Mouse (Mus musculus): ENCODE measurements around the gene Brf1. TPM values are rescaled to one million over a fixed set of nuclear protein-coding genes. Genes with fewer than 3 reads are reported as not detected.

Gene Brf1
- polyA plus RNA-seq, 1 experiment = 67.1 TPM

DNA sequence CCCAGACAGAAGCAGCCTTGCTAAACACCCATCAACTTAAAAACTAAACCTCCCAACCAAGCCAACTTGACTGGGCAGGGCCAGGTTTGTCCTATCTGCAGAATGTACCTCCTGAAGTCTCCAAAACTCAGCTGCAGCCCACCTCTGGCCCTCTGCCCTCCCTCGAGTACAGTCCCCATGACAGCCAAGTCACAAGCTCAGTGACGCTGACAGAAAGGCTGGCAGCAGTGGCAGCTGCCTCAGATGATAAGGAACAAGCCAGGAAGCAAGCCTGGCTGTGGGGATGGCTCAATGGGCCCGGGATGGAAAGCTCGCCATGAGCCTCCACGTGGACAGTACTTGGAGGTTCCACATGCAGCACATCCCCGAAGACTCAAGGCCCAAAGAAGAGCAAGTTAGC lies 30.9 kb downstream of the Brf1 start:
- no peak for TF ChIP-seq CTCF (IDR thresholded peaks at IDR 0.05; ENCODE audit: borderline replicate concordance, extremely low read depth, insufficient read depth, insufficient read length)
- no peak for TF ChIP-seq POLR2A (IDR thresholded peaks at IDR 0.05; ENCODE audit: borderline replicate concordance, extremely low read depth, insufficient read depth, insufficient read length, poor library complexity, severe bottlenecking)
- DNase-seq (ENCODE audit: low read depth) = no peak

DNA sequence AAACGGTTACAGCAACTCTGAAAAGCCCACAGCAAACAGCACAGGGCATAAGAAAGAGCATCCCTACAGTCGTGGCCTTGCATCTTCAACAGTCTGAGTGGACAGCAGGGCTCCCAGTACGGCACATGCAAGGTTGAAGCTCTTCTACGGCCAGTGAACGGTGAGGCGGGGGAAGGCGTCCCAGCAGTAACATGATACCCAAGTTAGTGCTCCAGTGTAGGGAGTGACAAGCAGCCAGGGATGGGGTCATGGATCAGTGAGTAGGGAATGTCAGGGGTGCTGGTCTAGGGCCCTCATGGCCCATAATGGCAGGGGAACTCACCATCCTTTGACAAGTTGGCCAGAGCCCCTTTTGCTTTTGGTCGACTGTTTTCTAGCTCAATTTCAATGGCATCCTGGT lies 31.6 kb downstream of the Brf1 start:
- TF ChIP-seq CTCF (IDR thresholded peaks at IDR 0.05; ENCODE audit: borderline replicate concordance, extremely low read depth, insufficient read depth, insufficient read length) (no peak), POLR2A (IDR thresholded peaks at IDR 0.05; ENCODE audit: borderline replicate concordance, extremely low read depth, insufficient read depth, insufficient read length, poor library complexity, severe bottlenecking) (no peak)
- DNase-seq (ENCODE audit: low read depth) = no peak

DNA sequence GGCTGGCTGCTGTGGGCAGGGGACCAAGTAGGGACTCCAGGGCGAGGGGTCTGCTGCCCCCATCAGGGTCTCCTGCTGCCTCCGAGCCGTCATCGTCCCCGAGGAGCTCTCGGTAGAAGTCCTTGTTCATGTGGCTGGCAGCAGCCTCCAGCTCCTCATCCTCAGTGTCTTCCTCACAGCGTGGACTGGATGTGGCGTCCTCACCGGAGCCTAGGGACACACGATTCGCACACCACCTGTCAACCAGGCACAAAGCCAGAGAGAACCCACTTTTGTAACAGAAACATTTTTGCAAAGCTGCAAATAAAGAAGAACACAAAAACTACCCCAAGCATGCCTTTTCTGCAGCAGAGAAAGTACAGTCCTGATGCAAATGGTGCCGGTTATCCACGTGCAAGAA lies 34.7 kb downstream of the Brf1 start:
- TF ChIP-seq CTCF (IDR thresholded peaks at IDR 0.05; ENCODE audit: borderline replicate concordance, extremely low read depth, insufficient read depth, insufficient read length) (no peak), POLR2A (IDR thresholded peaks at IDR 0.05; ENCODE audit: borderline replicate concordance, extremely low read depth, insufficient read depth, insufficient read length, poor library complexity, severe bottlenecking) (no peak)
- no peak for DNase-seq (ENCODE audit: low read depth)

DNA sequence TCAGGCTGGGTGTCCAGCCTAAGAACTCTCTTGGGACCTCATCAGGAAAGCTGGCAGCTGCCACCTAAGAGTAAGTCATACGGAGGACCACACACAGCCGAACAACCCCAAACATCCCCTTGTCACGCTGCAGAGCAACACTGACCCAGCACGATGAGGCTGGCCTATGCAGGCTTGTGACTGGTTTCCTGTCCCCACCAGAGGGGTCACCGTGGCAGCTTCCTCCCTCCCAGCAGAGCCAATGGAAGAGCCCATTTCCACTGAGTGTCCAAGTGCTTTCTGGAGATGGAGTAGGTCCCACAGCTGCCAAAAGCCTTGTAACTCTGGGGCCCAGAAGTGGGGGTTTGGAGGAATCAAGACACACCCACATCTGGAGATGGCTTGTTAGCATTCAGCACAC lies 38.6 kb downstream of the Brf1 start:
- no peak for DNase-seq (ENCODE audit: low read depth)
- TF ChIP-seq CTCF (IDR thresholded peaks at IDR 0.05; ENCODE audit: borderline replicate concordance, extremely low read depth, insufficient read depth, insufficient read length) (no peak), POLR2A (IDR thresholded peaks at IDR 0.05; ENCODE audit: borderline replicate concordance, extremely low read depth, insufficient read depth, insufficient read length, poor library complexity, severe bottlenecking) (no peak)

DNA sequence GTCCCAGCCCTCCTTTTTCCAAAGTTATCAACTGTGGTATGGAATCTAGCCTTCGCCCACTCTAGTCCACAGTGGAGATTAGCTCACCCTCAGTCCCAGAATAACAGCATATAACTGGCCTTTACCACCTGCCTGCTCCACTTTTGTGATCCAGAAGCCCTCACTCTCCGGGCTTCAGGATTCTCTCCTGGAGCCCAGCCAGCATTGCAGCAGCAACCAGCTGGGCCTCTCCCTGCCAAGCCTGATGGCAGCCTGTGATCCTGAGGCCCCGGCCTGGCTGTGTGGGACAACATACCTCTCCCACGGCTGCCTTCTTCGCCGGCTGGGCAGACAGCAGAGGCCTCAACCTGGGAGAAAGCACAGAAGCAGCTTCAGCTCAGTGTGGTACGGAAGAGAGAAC lies 39.1 kb downstream of the Brf1 start:
- TF ChIP-seq CTCF (IDR thresholded peaks at IDR 0.05; ENCODE audit: borderline replicate concordance, extremely low read depth, insufficient read depth, insufficient read length) (no peak), POLR2A (IDR thresholded peaks at IDR 0.05; ENCODE audit: borderline replicate concordance, extremely low read depth, insufficient read depth, insufficient read length, poor library complexity, severe bottlenecking) (no peak)
- no peak for DNase-seq (ENCODE audit: low read depth)

DNA sequence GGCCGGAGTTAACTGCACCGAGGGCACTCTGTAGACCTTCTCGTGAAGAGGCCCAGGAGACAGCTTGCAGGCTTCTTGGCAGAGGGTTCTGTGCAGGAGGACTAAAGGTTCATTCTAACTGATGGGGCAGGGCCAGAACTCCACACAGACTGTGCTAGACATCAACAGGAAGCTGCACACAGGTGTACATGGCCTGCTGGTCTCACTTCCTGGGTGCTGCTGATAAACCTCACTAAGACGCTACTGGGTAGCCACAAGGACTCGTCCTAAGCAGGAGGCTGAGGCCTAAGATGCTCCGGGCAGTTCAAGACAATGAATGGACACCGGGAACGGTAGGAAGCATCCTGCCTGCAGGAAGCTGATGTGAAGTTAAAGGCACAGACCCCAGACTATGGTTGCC lies 41.1 kb downstream of the Brf1 start:
- no peak for DNase-seq (ENCODE audit: low read depth)
- TF ChIP-seq CTCF (IDR thresholded peaks at IDR 0.05; ENCODE audit: borderline replicate concordance, extremely low read depth, insufficient read depth, insufficient read length) (no peak), POLR2A (IDR thresholded peaks at IDR 0.05; ENCODE audit: borderline replicate concordance, extremely low read depth, insufficient read depth, insufficient read length, poor library complexity, severe bottlenecking) (no peak)

DNA sequence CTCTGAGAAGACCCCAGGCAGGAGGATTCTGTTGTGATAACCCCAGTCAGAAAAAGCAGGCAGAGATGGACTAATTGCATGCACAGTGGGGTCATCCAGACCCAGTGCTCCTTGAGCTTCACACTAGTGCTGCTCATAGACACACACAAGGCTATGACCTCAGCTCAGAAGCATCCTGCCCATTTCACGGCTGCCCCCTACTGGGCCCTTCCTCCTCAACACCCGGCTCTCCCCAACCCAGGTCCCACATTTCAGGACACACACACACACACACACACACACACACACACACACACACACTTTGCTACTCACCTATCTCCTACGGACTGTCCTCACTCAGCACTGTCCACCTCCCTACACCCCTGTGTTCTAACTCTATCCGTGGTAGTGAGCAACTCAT lies 42.2 kb downstream of the Brf1 start:
- TF ChIP-seq CTCF (IDR thresholded peaks at IDR 0.05; ENCODE audit: borderline replicate concordance, extremely low read depth, insufficient read depth, insufficient read length) = peak; percentile 51; the same call in 1 of the 2 replicates
- TF ChIP-seq POLR2A (IDR thresholded peaks at IDR 0.05; ENCODE audit: borderline replicate concordance, extremely low read depth, insufficient read depth, insufficient read length, poor library complexity, severe bottlenecking) = no peak
- no peak for DNase-seq (ENCODE audit: low read depth)

DNA sequence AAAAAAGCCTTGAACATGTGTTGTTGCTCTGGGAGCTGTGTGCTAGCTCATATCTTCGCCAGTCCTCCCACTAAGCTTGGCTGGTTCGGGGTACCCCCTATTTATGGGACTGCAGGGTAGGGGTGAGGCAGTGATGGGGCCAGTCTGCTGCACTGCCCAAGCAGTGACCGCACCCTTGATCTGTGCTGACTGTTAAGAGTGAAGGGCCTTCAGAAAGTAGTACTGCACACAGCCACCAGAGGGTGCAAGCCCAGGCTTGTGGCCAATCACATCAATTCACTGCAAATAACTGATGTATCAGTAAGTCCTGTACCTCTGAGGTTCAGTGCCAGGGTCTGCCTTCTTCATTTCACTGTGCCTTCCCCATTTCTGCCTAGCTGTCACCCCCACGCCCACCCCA lies 44.7 kb downstream of the Brf1 start:
- peak; percentile 83 for TF ChIP-seq CTCF (IDR thresholded peaks at IDR 0.05; ENCODE audit: borderline replicate concordance, extremely low read depth, insufficient read depth, insufficient read length)
- no peak for TF ChIP-seq POLR2A (IDR thresholded peaks at IDR 0.05; ENCODE audit: borderline replicate concordance, extremely low read depth, insufficient read depth, insufficient read length, poor library complexity, severe bottlenecking)
- DNase-seq (ENCODE audit: low read depth) = peak; percentile 70

DNA sequence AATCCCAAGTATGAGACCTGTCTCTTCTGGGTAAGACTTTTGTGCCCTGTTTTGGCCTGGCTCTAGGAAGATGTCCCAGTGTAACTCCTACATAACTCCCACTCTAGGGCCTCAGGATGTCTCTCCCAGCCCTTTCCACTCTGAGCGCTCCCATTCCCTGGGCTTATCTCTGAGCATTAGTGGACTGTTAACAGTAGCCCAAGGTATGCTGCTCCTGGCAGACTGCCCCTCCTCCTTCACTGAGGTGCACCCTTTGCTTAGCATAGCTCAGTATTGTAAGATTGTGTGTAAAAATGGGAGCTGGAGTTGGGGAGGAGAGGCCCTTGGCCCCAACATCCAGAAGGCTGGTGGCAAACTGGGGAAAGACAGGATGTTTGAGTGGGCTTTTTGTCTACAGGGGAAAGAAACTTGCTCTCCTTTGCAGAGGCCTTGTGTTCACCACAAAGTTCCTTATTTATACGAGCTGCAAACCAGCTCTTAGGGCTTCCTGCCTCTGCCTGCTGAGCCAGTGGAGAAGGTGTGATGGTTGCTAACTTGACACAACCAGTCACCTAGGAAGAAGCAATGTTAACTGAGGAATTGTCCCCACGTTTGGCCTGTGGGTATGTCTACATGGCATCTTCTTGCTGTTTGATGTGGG lies 47.5 kb downstream of the Brf1 start:
- no peak for DNase-seq (ENCODE audit: low read depth)
- no peak for TF ChIP-seq POLR2A (IDR thresholded peaks at IDR 0.05; ENCODE audit: borderline replicate concordance, extremely low read depth, insufficient read depth, insufficient read length, poor library complexity, severe bottlenecking)
- no peak for TF ChIP-seq CTCF (IDR thresholded peaks at IDR 0.05; ENCODE audit: borderline replicate concordance, extremely low read depth, insufficient read depth, insufficient read length)

DNA sequence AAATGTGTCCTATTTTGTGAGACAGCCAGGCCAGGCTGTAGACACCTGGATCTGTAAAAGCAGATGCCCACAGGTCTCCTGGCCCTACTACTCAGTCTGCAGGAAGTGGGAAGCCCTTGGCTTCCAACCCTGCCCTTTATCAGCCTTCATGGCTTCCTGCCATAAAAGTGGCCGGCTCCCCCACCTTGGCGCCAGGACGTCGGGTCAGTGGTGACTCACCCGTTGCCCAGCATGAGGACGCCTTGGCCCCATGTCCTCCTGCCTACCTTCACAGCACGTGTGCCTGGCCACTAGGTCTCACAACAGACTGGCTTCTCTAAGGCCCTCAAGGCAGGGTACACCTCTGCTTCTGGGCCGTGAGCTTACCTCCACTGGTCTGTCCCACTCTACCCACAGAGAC lies 48.1 kb downstream of the Brf1 start:
- no peak for TF ChIP-seq POLR2A (IDR thresholded peaks at IDR 0.05; ENCODE audit: borderline replicate concordance, extremely low read depth, insufficient read depth, insufficient read length, poor library complexity, severe bottlenecking)
- TF ChIP-seq CTCF (IDR thresholded peaks at IDR 0.05; ENCODE audit: borderline replicate concordance, extremely low read depth, insufficient read depth, insufficient read length) = no peak
- DNase-seq (ENCODE audit: low read depth) = no peak

DNA sequence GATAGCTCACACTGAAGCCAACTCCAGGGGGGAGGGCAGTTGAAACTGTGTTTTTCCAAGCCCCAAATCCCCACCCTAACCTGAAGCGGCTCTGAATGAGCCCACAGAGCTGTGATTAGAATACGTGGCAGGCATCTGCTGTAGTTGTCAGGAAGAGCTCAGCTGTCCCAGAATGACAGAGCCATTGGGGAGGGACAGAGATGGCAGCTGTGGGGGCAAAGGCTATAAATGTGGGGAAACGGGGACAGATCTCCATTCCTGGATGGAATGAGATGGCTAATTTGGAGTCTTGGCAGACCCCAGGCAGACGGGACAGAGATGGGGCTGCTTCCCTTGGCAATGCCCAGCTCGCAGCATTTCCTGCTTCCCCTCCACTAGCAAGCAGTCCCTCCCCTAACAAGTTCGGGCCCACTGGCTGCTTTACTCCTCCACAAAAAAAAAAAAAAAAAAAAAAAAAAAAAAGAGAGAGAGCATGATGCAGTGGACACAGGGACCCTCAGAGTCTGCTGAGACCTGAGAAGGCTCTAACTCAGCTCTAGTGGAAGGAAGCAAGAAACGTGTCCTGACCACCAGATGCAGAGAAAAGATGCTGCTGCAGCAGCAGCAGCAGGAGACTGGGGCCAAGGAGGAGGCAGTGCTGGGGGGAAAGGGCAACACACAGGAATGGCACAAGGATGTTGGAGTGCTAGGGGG lies 49.2 kb downstream of the Brf1 start:
- no peak for DNase-seq (ENCODE audit: low read depth)
- no peak for TF ChIP-seq POLR2A (IDR thresholded peaks at IDR 0.05; ENCODE audit: borderline replicate concordance, extremely low read depth, insufficient read depth, insufficient read length, poor library complexity, severe bottlenecking)
- no peak for TF ChIP-seq CTCF (IDR thresholded peaks at IDR 0.05; ENCODE audit: borderline replicate concordance, extremely low read depth, insufficient read depth, insufficient read length)

DNA sequence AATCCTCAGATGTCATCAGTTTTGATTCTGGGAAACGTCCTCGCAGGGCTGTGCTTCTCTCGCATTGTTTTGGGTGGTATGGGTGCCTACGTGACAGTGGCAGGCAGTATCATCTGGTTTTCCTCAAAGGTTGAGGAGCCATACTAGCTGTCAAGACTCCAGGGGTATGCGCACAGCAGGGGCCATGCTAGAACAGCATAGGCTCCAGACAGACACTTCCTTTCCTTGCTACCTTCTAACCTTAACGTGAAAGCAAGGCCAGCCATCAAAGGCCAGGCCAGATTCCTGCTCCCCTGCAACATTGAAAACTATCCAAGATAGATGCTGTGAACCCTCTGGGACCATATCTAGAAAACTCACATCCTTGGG lies 49.8 kb downstream of the Brf1 start:
- TF ChIP-seq CTCF (IDR thresholded peaks at IDR 0.05; ENCODE audit: borderline replicate concordance, extremely low read depth, insufficient read depth, insufficient read length) (no peak), POLR2A (IDR thresholded peaks at IDR 0.05; ENCODE audit: borderline replicate concordance, extremely low read depth, insufficient read depth, insufficient read length, poor library complexity, severe bottlenecking) (no peak)

More for the DNA sequence above, 49.8 kb downstream of the Brf1 start:
- no peak for DNase-seq (ENCODE audit: low read depth)

All from brain, embryonic 14.5 days (tissue).